Mouse (Mus musculus): ENCODE data around the gene Klhl42.

The Klhl42 gene

DNA sequence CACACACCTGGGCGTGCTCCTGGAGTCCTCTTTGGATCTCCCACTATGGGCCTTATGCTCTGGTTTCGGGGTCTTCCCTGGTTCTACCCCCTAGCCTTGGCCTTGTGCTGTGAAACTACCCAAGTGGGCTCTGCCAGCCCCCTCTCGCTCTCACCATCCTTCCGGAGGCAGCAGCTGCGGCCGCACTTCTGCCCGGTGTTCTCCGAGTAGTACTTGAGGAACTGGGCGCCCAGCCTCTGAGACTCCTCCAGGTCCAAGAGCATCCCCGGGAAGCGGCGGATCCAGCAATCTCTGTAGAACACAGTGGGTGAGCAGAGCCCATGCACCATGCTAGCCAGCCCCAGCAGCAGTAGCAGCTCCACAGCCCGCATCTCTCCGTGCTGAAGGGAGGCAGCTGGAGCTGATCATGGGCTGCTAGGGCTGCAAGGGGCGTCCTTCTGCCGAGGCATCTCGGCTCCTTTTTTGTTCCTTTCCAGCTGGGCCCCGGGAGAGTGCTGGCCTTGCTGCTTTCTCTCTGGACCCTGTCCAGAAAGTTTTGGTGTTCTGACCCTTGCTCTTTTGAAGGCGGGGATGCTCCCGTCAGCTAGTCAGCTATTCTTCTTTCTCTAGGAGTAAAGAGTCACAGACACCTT lies 4.5 kb upstream of the Klhl42 start, which contains the start of gene Mansc4:
Gene Mansc4 (minus strand): TSS at position 439 of the 632 bp plus-strand sequence.
- DNase-seq (ENCODE audit: low read depth, low spot score): no peak

- DNase-seq (ENCODE audit: low read depth, low spot score): no peak
Measured at GRCm38 (mm10) chr6:147087736-147088135, 3.4 kb upstream of the Klhl42 start.

DNA sequence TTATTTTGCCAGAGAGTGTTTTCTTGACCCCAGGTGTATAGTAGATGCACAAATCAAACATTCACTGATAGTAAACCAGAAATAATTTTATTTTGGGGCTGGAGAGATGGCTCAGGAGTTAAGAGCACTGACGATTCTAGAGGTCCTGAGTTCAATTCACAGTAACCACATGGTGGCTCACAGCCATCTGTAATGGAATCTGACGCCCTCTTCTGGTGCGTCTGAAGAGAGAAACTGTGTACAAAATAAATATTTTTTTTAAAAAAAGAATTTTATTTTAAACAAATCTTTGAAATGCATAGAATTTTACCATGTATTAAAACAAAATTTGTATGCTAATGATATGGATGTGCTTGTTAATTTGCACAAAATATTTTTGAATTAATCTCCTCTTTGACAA lies 2.7 kb upstream of the Klhl42 start:
- DNase-seq (ENCODE audit: low read depth, low spot score): no peak

- DNase-seq (ENCODE audit: low read depth, low spot score): no peak
Measured at GRCm38 (mm10) chr6:147090191-147090590, 988 bp upstream of the Klhl42 start.

GRCm38 (mm10) chr6:147092136-147092535 lies 957 bp downstream of the Klhl42 start:
- DNase-seq (ENCODE audit: low read depth, low spot score): peak; percentile 30

- DNase-seq (ENCODE audit: low read depth, low spot score): no peak
Measured at GRCm38 (mm10) chr6:147094771-147095170, 3.6 kb downstream of the Klhl42 start.

- DNase-seq (ENCODE audit: low read depth, low spot score): no peak
Measured at GRCm38 (mm10) chr6:147096109-147096508, 4.9 kb downstream of the Klhl42 start.

DNA sequence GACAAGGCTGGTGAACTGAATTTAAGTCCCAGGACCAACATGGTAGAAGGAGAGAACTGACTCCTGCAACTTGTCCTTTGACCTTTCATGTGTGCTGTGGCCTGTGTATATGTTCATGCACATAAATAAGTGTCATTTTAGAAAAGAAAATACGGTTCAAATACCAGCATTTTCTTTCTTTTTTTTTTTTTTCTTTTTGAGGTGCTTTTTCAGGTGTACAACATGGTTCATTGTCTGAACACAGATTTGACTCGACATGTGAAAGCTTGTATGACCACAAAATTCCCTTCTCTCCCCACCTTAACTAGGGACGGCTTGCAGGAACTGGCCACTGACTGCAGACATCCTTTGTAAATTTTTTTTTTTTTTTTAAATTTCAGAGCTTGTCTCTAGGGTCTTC lies 5.8 kb downstream of the Klhl42 start:
- no peak for DNase-seq (ENCODE audit: low read depth, low spot score)

DNA sequence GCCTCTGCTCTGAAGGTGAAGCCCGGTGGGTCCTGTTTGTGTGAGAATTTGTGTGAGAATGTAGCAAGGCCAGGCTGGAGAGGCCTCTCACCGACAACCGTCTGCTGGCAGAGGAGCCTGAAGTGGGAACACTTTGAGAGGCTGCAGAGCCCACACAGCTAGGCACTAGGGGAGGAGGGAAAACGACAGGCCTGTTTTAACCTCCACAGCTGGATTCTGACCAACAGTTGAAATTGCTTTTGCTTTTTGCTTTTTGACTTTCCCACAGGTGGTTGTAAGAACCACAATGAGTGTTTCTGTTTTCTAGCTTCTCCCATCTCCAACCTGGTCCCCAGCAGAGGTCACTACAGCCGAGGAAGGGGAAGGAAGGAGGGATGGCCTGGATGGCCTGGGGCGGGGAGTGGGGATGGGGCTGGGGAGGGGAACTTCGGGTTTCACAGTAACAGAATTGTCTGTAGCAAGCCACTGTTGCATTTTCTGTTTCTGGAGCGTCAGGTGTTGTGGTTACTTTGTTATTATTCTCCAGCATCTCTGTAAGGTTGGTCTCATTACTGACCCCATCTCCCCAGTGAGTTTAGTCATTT lies 6.3 kb downstream of the Klhl42 start:
- DNase-seq (ENCODE audit: low read depth, low spot score): no peak

- DNase-seq (ENCODE audit: low read depth, low spot score): no peak
Measured at GRCm38 (mm10) chr6:147099458-147100277, 8.5 kb downstream of the Klhl42 start.

- no peak for DNase-seq (ENCODE audit: low read depth, low spot score)
Measured at GRCm38 (mm10) chr6:147102293-147102692, 11.1 kb downstream of the Klhl42 start.

- no peak for DNase-seq (ENCODE audit: low read depth, low spot score)
Measured at GRCm38 (mm10) chr6:147105529-147105928, 14.3 kb downstream of the Klhl42 start.

- DNase-seq (ENCODE audit: low read depth, low spot score): no peak
Measured at GRCm38 (mm10) chr6:147106716-147107115, 15.5 kb downstream of the Klhl42 start.

- no peak for DNase-seq (ENCODE audit: low read depth, low spot score)
Measured at GRCm38 (mm10) chr6:147109283-147109682, 18.1 kb downstream of the Klhl42 start.

- DNase-seq (ENCODE audit: low read depth, low spot score): peak; percentile 57
Measured at GRCm38 (mm10) chr6:147116579-147116978, 25.4 kb downstream of the Klhl42 start.

DNA sequence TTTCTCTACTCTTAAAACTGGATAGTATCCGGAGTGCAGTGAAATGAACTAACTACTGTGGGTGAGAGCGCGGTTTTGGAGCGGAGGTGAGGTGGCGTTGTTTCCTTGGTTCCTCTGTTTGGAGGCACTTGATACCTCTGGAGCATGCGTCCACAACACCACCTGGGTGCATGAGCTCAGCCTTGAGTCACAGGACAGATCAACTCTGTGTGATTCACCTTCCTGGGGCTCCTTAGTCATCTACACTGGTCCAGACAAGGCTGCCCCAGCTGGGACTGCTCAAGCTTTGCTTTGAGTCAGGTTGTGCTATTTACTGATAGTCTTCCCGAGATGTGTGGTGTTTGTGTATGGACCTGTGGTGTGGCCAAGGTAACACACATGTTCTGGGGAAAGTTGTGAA lies 26.6 kb downstream of the Klhl42 start:
- no peak for DNase-seq (ENCODE audit: low read depth, low spot score)

- DNase-seq (ENCODE audit: low read depth, low spot score): no peak
Measured at GRCm38 (mm10) chr6:147118190-147118589, 27.0 kb downstream of the Klhl42 start.

- DNase-seq (ENCODE audit: low read depth, low spot score): no peak
Measured at GRCm38 (mm10) chr6:147121320-147121719, 30.1 kb downstream of the Klhl42 start.

- DNase-seq (ENCODE audit: low read depth, low spot score): no peak
Measured at GRCm38 (mm10) chr6:147127239-147127638, 36.1 kb downstream of the Klhl42 start.

GRCm38 (mm10) chr6:147138260-147138659 lies 47.1 kb downstream of the Klhl42 start:
- no peak for DNase-seq (ENCODE audit: low read depth, low spot score)

GRCm38 (mm10) chr6:147140600-147141154 lies 49.5 kb downstream of the Klhl42 start:
- DNase-seq (ENCODE audit: low read depth, low spot score): no peak

DNA sequence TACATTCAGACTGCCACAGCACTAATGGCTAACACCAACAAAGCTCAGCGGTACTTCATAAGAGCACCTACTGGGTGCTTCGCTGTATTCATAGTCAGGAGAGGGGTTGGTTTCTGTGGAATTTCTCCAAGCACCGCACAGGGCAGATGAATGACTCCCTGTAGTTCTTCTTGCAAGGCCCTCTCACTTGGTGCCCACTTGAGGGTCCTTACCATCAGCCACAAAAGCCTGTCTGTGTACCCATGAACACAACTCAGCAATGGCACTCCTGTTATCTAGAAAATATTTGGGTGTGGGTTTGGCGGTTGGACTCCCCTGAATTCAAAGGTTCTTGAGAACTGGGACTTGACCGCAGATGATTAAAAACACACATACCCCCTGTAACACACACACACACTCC lies 53.5 kb downstream of the Klhl42 start:
- no peak for DNase-seq (ENCODE audit: low read depth, low spot score)
